Comparison of ENCODE assay signal across 12 mouse cellular contexts in the genomic region with DNA sequence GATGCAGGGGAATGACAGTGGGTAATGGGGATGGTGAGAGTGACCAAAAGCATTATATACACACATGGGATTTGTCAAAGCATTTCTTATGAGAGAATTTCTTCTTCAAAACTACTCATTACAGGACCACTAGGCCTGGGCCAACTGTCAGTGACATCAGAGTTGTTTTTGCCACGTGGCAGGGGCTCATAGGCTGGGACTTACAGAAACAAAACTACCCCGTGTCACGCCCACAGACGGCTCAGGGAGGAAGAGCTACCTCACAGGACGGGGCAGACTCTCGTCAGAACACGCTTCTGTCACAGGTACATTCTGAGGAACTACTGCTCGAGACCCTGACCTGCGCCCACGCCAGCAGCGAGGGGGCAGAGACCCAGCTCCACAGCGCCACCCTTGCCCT.
"Had no signal": no experiment of that assay in that cellular context is flagged by ENCODE, and none has a peak within 500 bp of the region (broad histone marks: within the 10 kb centered on the region; RNA-seq: fewer than 3 reads in every experiment).

No protein-coding gene starts in this region.

- H3K4me1 ChIP-seq: midbrain, embryonic 10.5 days; neural tube, embryonic 12.5 days had no signal

- H3K4me2 ChIP-seq: lung, embryonic 14.5 days; midbrain, embryonic 12.5 days; neural tube, embryonic 12.5 days had no signal

- DNase-seq: lung, adult 18-20 months; lung, embryonic 14.5 days; lung, postnatal 10 days; lung, postnatal 4 days; midbrain, embryonic 14.5 days; right cerebral cortex, postnatal 14 days; thymus, adult 18-20 months; thymus, postnatal 25 days had no signal

- H3K4me3 ChIP-seq: midbrain, embryonic 10.5 days; midbrain, embryonic 12.5 days; neural tube, embryonic 12.5 days had no signal

- H3K27ac ChIP-seq: midbrain, embryonic 10.5 days; midbrain, embryonic 12.5 days; neural tube, embryonic 12.5 days had no signal

- H3K9ac ChIP-seq: lung, embryonic 14.5 days; midbrain, embryonic 12.5 days; neural tube, embryonic 12.5 days had no signal

- H3K9me3 ChIP-seq: midbrain, embryonic 12.5 days; neural tube, embryonic 12.5 days had no signal

- H3K27me3 ChIP-seq: midbrain, embryonic 12.5 days; neural tube, embryonic 12.5 days had no signal

- ATAC-seq: midbrain, embryonic 16.5 days had no signal
